Mouse (Mus musculus): ENCODE data around the gene Wif1.

Gene Wif1

DNA sequence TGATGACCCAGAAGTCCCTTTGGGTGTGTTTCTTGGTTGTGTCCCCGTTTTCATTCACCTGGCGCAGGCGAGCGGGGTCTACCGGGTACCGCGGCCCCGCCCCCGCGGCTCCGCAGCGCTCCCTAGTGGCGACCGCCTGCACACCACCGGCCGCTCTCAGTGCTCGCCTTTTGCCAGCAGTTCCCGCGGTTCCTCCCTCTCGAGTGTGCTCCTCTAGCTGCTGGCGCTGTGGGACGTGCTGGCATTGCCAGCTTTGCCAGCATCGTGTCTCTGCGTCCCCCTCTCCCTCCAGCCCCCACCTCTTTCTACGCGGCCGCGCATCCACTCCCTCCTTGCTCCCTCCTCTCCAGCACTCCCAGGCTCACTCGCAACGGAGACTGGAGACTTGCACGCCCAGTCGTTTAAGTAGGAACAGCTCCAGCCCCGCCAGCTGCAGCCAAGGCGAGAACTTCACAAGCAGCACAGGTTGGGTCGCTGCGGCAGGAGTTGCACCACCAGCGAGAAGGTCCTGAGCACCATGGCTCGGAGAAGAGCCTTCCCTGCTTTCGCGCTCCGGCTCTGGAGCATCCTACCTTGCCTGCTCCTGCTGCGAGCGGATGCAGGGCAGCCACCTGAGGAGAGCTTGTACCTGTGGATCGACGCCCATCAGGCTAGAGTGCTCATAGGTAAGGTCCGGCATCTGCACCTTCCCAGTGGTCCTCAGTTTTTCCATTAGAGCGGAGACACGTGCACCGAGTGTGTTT is at the start of gene Wif1:
Gene Wif1 (plus strand): TSS at position 135 of the 743 bp plus-strand sequence.
- peak; percentile 80 for DNase-seq

DNA sequence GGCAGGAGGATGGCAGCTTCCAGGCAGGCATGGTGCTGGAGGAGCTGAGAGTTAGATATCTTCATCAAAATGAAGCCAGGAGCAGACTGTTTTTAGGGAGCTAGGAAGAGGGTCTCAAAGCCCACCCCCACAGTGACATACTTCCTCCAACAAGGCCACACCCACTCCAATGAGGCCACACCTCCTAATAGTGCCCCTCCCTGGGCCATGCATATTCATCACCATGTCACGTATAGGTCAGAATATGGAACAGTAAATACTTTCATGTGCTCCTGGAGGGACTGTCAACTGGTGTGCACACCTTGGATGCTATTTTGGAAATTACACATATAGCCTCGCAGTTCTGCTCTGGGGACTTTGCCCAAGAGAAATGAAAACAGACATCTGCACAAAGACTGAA is 31.6 kb upstream of the Wif1 start:
- no peak for DNase-seq

DNA sequence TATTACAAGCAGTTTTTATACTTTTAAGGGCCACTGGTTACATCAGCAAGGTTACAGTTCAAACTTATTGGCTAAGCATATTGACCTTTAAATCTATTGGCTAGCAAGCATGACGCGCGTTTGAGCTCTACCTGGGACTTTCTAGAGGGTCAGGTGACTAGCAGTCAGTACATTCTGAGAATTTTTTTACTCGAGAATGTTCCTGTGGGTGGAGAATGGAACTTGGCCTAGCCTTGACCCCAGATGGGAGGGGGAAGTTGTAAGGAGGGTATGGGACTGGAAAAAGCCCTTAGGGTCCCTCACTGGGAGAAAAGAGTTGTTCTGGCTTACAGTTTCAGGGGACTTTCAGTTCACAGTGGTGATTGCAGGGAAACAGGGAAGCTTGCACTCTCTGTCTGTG is 22.3 kb upstream of the Wif1 start:
- DNase-seq = no peak

DNA sequence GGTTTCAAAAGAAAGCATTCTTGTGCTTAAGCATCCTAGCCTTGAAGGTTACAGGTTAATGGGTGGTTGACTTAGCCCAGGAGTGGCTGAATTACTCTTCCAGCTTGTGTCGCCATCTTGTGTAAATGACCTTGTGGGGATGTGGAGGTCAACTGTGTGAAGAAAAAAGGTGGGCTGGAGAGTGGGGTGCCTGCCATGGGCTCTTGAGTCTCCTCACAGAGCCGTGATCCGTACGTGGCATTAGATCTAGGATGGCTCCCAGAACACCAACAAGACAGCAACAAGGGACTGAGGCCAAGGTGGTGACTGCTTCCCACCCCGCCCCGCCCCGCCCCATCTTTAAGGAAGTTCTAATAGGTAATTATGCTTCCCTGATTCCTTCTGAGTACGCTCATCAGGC is 17.5 kb upstream of the Wif1 start:
- no peak for DNase-seq

DNA sequence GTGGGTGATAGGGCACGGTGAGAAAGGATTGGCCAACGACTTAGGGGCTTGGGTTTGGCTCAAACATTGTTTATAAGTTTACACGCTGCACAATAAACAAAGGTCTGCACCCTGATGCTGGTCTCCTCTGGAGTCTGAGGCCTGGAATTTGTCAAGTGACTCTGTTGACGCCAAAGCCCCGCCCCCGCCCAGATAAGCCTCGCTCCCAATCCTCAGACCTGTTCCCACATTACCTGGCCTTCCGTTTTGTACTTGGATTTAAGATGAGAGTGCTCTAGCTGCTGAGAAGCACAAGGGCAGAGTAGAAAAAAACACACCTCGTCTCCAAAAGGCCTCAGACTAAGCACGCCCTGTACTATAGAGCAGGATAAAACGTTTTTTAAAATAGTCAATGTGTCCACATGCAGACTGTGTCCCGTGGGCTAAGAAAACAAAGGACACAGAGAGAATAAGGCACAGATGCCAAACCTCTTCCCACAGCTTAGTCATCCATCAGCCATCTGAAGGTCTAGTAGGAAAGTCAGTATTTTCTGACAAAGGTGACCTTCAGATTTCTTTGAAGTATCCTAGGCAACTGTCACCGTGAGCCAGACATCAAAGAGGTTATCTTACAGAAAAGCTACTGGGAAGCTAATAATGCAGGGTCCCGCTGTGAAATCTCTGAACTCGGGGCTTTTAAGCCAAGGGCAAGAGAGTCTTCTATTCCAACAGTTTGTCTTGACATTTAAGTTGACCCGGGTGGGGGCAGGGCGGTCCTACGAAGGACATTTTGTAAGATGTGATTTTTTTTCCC is 16.9 kb upstream of the Wif1 start:
- DNase-seq = no peak

DNA sequence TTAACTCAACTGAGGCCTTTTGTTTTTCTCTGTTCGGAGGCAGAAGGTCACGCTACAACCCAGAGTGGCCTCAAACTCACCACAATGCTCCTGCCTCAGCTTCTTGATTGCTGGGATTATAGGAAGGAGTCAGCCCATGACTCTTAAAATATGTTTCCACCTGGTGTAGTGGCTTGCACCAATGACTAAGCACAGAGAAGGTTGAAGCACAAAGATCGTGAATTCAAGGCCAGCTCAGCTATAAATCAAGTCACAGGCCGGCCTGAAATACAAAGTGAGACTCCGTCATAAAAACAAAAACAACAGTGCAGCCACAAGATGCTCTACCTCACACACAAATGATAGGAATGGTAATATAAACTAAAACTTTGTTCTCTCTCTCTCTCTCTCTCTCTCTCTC is 10.8 kb upstream of the Wif1 start:
- no peak for DNase-seq

DNA sequence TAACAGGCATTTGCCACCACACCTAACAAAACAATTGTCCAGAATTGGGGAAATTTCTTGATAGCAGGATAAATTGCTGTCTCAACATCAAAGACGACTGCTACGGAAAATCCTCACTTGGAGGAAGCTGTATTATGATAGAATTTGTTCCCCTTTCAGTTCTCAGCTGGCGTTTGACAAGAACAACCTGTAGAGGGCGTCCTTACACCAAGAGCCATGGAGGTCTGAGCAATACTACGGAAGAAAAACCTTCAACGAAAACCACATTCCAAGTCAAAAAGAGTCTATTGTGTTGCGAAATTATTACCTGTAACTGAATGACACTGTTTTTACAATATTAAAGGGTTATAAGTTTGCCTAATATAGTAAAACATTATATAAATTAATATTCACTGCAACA is 2.0 kb upstream of the Wif1 start:
- no peak for DNase-seq

DNA sequence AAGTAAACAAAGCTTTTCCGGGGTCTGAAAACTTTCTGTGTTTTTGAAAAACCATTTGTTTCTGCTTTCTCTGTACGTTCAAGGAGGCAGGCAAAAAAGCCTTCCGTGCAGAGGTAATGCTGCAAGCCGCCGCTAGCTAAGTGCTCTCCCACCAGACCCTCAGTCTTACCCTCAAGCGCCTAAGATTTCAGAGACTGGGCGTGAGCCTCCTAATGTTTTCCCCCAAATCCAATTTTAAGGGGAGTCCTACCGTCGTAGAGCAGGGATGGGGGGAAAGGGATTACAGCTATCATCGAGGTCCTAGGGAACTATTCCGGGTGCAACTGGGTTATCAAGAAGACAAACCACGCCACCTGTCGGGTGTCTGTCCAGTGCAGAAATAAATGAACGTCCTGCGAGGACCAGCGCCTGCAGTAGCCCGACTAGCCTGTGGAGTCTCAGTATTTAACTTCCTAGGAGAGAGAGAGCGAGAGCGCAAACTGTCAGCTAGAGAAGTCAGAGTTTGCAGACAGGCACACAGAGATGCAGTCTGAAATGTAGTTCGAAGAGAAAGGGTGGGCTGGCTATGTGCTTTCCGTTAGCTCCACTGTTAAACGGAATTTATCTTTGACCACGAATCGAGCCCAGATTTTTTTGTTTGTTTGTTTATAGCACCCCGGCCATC is 500 bp upstream of the Wif1 start:
- peak; percentile 80 for DNase-seq

DNA sequence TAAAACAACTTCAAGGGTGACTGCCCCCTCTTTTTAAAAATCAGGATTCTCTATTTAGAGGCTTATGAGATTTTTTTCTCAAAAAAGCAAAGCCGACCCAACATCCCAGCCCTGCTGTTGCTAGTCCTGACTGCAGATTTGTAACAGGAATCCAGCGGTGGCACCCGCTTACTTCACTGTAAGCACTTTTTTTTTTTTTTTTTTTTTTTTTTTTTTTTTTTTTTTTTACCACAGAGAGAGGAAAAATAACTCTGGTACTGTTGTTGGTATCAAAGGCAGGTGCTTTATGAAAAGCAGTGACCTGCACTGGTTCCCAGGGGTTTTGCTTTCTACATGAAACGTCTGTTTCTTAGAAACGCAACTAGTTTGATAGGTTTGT is 798 bp downstream of the Wif1 start:
- no peak for DNase-seq

DNA sequence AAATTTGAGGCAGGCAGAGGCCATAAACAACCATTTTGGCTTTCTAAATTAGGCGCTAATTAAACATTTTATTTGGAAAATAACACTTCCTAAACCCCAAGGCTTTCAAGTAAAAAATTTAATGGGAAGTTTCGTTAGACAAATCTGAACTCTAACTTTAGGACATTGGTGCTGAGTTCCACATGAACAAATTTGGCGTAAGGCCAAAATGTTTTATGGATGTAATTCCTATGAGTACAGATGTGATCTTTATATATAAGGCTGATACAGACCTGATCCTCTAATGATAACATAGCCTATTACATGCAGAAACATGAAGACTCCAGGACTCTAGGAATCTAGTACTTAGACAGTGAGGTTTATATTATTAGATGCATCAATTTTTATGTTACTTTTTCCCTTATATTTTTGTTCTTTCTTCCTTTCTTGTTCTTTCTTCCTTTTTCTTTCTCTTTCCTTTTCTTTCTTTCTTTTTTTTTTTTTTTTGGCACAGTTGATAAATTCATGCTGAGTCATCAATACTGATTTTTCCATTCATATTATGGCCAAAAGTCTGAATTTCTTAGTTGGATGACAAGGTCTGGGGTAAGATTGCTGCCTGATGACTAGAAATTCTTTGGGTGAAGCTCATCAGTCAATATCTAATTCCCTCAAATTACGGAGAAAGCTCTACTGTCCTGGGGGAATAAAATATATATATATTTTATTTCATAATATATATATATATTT is 5.0 kb downstream of the Wif1 start:
- DNase-seq = no peak

DNA sequence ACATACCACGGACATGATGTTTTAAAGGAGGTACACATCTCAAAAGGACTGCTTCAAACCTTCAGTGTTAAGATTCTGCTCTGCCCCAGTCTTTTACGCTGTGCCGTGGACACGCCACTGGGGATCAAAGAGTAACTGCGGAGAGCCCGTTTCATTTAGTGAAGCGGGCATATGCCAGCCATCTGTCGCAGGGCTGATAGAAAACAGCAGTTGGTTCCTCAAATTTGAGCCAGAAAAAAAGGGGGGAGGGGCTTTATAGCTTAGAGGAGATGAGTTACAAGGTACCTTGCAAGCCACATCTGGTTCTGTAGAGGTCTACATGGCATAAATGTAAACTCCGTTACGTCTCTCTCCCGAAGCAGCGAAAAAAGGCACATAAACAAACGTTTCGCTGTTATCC is 7.2 kb downstream of the Wif1 start:
- DNase-seq = no peak

DNA sequence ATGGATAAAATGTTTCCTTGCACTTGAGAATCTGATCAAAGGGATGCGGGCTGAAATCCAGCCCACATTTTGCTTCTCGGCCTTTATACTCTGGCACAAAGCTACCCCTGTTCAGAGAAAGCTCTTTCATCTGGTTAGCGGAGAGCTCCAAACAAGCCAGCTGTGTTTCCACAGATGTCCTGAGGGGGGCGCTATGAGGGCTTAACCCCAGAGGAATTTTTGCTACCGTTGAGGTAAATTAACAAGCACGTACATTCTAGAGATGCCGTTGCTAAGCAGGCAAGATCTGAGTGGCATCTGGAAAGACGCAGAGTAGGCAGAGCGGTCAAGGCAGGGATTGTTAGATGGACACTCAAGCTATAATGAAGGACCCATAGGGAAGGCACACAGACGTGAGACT is 13.7 kb downstream of the Wif1 start:
- DNase-seq = no peak

DNA sequence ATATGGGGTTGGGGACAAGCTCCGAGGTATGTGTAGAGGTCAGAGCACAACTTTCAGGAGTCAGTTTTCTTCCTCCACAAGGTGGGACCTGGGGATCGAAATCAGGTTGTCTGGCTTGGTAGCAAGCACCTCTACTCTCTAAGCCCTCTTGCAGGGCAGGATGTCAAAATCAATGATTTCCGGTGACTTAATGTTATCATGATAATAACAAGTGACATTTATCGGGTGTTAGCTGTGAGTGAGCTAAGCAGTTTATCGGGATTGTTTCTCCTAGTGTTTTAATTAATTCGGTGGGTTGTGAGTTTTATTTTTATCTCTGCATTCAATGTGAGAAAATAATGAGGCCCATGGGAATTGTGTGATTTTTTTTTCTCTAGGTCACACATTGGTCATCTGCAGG is 18.3 kb downstream of the Wif1 start:
- DNase-seq = no peak

DNA sequence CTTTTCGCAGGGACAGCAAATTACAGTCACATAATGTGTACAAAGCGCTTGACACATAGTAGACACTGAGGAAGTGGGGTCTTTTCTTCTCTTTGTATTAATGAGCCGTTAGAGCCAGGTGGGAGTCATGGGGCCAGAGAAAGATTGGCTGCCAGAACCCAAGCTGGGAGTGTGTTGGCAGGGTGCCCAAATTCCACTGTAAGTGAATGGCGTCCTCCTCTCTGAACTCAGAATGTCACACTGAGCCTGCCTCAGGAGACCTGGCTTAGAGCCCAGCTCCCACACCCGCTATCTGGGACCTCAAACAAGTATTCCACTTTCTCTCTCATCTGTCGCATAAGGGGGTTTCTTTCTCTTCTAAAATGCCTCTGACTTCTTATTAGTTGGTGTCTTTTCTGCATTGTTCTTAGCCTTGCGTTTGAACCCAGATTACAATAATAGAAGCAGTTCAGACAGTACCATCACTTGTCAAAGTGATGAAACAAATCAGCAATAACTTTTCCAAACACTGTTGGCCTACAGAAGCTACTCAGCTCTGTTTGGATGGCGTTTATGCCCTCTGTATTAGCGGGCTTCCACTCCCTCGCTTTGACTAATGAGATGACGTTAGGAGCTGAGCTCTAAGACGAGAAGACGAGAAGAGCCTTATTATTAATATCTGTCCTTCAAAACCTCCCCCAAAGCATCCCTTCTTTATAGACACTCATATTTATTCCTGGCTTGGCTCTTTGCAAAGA is 21.9 kb downstream of the Wif1 start:
- peak; percentile 54 for DNase-seq

DNA sequence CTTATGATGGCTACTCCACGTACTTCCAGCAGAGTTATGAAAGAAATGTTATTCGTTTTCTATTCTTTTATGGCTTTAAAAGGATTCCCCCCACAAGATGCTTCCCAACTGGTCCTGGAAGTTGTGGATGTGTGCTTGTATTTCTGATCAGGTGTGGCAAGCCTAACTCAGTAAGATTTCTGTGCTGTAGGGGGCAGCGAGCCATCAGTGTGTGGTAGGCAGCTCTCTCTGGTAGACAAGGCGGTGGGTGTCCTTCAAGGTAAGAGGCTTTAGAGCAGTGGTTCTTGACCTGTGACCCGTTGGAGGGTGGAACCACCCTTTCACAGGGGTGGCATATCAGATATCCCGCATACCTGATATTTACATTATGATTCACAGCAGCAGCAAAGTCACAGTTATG is 23.1 kb downstream of the Wif1 start:
- no peak for DNase-seq

DNA sequence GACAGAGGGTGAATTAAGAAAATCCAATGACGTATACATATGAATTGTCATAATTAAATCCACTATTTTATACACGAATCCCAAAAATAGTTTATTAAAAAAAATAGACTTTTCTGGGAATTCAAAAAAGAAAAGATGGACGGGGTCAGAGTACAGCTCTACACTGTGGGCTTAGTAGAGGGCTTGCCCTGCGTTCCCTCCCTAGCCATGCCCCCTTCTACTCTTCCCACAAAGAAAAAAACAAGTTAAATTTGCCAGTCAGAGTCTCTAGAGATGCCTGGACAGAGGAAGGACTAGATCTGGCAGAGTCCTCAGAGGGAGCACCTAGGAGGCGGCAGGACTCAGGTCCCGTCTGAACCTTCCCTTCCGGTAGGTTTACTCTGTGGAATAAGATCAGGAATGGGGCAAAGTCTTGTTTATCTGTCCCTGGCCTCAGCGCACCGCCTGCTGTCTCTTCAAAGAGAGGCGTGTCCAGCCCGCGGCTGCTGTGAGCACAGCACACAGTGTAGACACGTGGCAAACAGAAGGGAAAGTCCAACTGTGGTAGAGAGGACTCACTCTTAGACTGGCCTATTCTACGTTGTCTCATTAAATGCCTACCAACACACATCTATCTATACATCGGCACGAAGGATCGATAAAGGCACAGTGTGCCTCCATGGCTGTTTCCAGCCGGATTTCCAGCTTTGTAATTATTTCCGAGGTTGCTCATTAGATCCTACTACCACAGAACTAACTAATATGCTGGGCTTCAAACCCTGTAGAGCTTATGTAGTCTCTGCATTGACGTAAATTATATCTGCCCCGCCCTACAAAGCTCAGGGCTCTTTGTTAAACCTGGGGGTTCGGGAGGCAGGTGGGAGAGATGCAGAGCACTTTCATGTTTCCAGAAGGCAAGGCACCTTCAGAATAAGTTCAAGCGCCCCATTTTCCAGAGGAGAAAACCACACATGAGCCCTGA is 25.6 kb downstream of the Wif1 start:
- DNase-seq = peak; percentile 47

DNA sequence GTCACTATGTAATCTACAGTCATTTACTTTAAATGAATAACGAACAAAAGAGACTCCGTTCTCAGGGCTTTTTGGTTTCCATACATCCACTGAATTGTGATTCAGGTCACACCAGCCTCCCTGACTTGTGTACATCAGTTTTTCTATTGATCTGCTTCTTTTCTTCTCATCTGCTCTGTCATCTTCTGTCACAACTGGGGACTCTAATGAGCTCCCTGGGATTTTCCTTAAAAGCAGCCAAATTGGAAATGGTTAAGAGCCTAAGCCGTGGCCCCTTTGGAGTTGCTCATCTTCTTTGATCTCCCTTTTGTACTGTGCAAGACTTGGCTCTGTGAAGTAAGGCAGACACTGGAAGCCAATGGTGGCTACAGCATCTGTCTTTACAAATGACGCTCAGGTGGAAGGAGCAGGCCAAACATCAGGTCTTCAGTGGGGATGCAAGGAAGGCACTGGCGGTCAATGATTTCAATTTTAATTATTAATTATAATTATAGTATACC is 27.6 kb downstream of the Wif1 start:
- no peak for DNase-seq

DNA sequence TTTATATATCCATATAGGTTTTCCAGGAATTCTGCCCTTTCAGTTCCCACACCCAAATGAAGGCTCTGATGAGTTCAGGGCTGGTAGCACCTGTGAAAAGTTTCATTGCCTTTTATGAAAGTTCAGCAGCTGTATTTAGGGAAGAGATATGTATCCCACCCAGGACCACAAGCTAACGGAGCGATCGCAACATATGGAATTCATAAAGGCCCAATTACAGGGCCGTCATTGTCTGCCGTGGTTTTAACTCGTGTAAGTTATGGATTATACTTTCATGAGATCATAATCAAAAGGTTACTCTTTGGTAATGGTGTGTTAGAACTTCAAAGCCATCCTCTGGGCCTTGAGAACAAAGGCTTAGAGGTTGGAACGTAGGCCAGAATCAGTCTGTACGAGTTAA is 28.9 kb downstream of the Wif1 start:
- no peak for DNase-seq

DNA sequence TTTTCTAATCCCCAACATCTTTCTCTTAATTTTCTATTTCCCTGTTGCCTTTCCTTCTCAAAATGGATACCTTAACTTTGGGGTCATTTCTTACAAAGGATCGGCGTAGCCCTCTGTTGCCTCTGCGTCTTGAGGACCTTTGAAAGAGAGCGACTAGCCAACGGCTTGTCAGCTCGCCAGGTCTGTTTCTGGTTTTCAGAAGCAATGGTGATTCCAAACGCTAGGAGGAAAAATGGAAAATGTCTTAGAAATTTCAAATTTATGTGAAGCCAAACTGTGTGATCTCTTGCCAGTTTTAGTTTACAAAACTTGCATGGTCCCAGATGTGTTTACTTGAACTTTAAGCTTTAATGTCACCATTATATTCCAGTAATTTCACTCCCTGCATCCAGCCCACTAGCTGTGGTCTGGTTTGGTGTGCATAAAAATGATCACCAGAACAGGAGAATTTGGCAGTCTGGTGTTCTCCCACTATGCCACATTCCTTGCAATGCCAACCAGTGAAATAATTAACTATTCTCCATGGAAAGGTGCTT is 33.7 kb downstream of the Wif1 start:
- DNase-seq = no peak

DNA sequence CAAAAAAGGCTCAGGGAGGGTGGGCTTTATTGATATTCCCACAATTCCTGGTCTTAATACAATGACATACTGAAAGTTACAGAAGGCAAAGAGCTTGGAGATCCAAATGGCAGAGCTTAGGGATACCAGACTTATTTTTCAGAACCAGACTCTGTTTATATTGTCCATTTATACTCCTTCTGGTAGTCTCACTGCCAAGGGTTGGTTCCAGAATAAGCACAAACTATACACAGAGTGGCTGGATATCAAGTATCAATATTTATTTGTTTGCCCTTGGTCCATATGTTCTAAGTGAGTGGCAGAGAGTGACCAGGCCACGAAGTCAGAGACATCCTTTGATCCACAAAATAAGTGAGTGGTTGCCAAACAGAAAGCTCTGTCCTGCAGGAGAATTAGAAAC is 34.2 kb downstream of the Wif1 start:
- no peak for DNase-seq

DNA sequence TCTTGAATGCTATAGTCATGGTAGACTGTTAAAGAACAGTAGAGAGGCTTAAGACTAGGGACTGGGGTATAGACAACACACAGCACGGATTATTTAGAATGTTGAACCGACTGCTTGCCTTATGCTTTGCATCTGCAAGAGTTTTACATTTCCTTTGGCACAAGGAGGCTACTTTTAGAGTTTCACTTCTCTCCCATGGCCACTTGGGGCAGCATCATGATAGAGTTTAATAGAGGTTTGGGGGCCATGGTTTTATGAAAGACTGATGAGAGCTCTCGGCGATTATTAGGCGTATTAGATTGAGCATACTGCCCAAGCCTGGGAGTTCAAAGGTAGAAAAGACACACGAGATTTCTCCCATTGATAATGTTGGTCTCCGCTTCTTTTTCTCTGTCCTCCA is 37.0 kb downstream of the Wif1 start:
- no peak for DNase-seq
